ENCODE assay signal across 19 mouse cellular contexts in the genomic region with DNA sequence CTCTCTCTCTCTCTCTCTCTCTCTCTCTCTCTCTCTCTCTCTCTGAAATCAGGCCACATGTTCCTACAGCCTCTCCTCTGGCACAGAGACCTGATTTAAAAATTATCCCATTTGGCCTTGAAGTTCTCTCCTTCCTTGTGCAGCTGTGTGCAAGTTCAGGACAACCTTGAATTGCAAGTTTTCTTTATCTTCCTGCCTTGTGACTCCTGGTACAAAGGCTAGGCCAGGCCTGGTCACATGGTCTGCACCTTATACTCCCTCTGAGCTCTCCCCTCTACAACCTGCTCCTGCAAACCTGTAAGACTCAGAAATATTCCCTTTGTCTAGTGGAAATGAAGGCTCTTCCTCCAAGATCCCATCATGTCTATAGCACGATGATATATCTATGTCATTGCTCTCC.
"Had no signal": no experiment of that assay in that cellular context is flagged by ENCODE, and none has a peak within 500 bp of the region (broad histone marks: within the 10 kb centered on the region; RNA-seq: fewer than 3 reads in every experiment).

No protein-coding gene starts in this region.

- H3K27ac ChIP-seq: kidney, embryonic 15.5 days; limb, embryonic 12.5 days; limb, embryonic 15.5 days; liver, embryonic 14.5 days; macrophage; midbrain, embryonic 12.5 days; midbrain, embryonic 15.5 days; neural tube, embryonic 12.5 days; neural tube, embryonic 15.5 days had no signal

- H3K9me3 ChIP-seq: kidney, embryonic 15.5 days; limb, embryonic 12.5 days; limb, embryonic 15.5 days; midbrain, embryonic 12.5 days; midbrain, embryonic 15.5 days; neural tube, embryonic 12.5 days; neural tube, embryonic 15.5 days had no signal

- H3K27me3 ChIP-seq: kidney, embryonic 15.5 days; limb, embryonic 12.5 days; limb, embryonic 15.5 days; midbrain, embryonic 12.5 days; midbrain, embryonic 15.5 days; neural tube, embryonic 12.5 days had no signal

- H3K4me2 ChIP-seq: kidney, embryonic 15.5 days; limb, embryonic 12.5 days; limb, embryonic 15.5 days; liver, embryonic 11.5 days; lung, embryonic 14.5 days; midbrain, embryonic 12.5 days; midbrain, embryonic 15.5 days; neural tube, embryonic 12.5 days; neural tube, embryonic 15.5 days had no signal

- H3K36me3 ChIP-seq: kidney, embryonic 15.5 days; limb, embryonic 12.5 days; limb, embryonic 15.5 days; midbrain, embryonic 12.5 days; midbrain, embryonic 15.5 days; neural tube, embryonic 12.5 days; neural tube, embryonic 15.5 days had no signal

- H3K9ac ChIP-seq: kidney, embryonic 15.5 days; limb, embryonic 12.5 days; limb, embryonic 15.5 days; liver, embryonic 14.5 days; liver, postnatal 0 days; lung, embryonic 14.5 days; midbrain, embryonic 12.5 days; midbrain, embryonic 15.5 days; neural tube, embryonic 12.5 days; neural tube, embryonic 15.5 days had no signal

- H3K4me3 ChIP-seq: kidney, embryonic 15.5 days; limb, embryonic 12.5 days; limb, embryonic 15.5 days; midbrain, embryonic 12.5 days; midbrain, embryonic 15.5 days; neural tube, embryonic 12.5 days; neural tube, embryonic 15.5 days had no signal

- H3K4me1 ChIP-seq: kidney, embryonic 15.5 days; limb, embryonic 12.5 days; limb, embryonic 15.5 days; midbrain, embryonic 12.5 days; midbrain, embryonic 15.5 days; neural tube, embryonic 12.5 days; neural tube, embryonic 15.5 days had no signal

- DNase-seq: kidney, adult 8-10 months; kidney, postnatal 10 days; kidney, postnatal 4 days; left cerebral cortex, postnatal 4 days; liver, postnatal 0 days; lung, embryonic 14.5 days; retina, postnatal 1 day; thymus, postnatal 36 days had no signal

- ATAC-seq: liver, postnatal 0 days; lung, postnatal 0 days; midbrain, embryonic 15.5 days had no signal
